Mouse (Mus musculus) hindbrain, embryonic 16.5 days (tissue): ENCODE measurements around the gene Tmem14c. TPM values are rescaled to one million over a fixed set of nuclear protein-coding genes. Genes with fewer than 3 reads are reported as not detected.

Experiments used
- ATAC-seq: fragments of 200-750 bp; cut with Nextera tagmentation; 2 replicates; pipeline ENCODE4 v1.8.0; 2017; ENCODE audit warnings: moderate TSS enrichment, moderate library complexity
- H3K27ac ChIP-seq: fragments of 300-500 bp; sonication (generic); 2 replicates; pipeline ENCODE4 v1.5.1; 2014; ENCODE audit warnings: low read depth, mild to moderate bottlenecking, control low read depth, low read length, moderate library complexity
- H3K27me3 ChIP-seq: fragments of 300-500 bp; sonication (generic); replicated peaks from 2 replicates; pipeline ENCODE4 v1.6.1; 2014; ENCODE audit warnings: low read length; ENCODE audit not compliant: control insufficient read depth, insufficient read depth
- H3K36me3 ChIP-seq: fragments of 300-500 bp; sonication (generic); 2 replicates; pipeline ENCODE4 v1.6.1; 2014; ENCODE audit warnings: mild to moderate bottlenecking, low read length, moderate library complexity, mixed read lengths; ENCODE audit not compliant: control insufficient read depth, insufficient read depth
- H3K4me1 ChIP-seq: fragments of 300-500 bp; sonication (generic); 2 replicates; pipeline ENCODE4 v1.6.1; 2014; ENCODE audit warnings: low read depth, low read length; ENCODE audit not compliant: control insufficient read depth, insufficient read depth
- H3K4me2 ChIP-seq: fragments of 300-500 bp; sonication (generic); 2 replicates; pipeline ENCODE4 v1.6.1; 2014; ENCODE audit warnings: mild to moderate bottlenecking, low read length, control low read depth, moderate library complexity
- H3K4me3 ChIP-seq: fragments of 300-500 bp; sonication (generic); 2 replicates; pipeline ENCODE4 v1.5.1; 2014; ENCODE audit warnings: mild to moderate bottlenecking, low read length, control low read depth, moderate library complexity
- H3K9ac ChIP-seq: fragments of 300-500 bp; sonication (generic); 2 replicates; pipeline ENCODE4 v1.6.1; 2014; ENCODE audit warnings: low read depth, mild to moderate bottlenecking, control low read depth, low read length, moderate library complexity
- H3K9me3 ChIP-seq: fragments of 300-500 bp; sonication (generic); 2 replicates; pipeline ENCODE4 v1.6.1; 2014; ENCODE audit warnings: mild to moderate bottlenecking, low read length, moderate library complexity; ENCODE audit not compliant: control insufficient read depth
- WGBS: fragments of 180-500 bp; shearing (Covaris S2); extraction: QIAGEN DNeasy Blood & Tissue Kit; methylation state at CpG from one replicate; pipeline ENCODE4 v1.1.7; 2014; 5-methylcytosine and 5-hydroxymethylcytosine counted together
- polyA plus RNA-seq: library from polyadenylated mRNA; unstranded; fragments of >200 nt; fragmentation: Nextera tagmentation; extraction: Ambion mirVana; gene quantifications from 2 replicates; pipeline ENCODE4 v1.2.1, GENCODE M21; 2015

Gene Tmem14c
- polyA plus RNA-seq, 1 experiment from 2014 or later: 139 TPM

- no peak overlapping the region for H3K27ac ChIP-seq
- ATAC-seq: no peak
- no peaks in the 10 kb centered on the region for H3K27me3 ChIP-seq
- peaks cover 14% of the 10 kb centered on the region for H3K4me1 ChIP-seq
- no peak overlapping the region for H3K4me2 ChIP-seq
- H3K36me3 ChIP-seq: peaks cover 12% of the 10 kb centered on the region; the same call in 1 of the 2 replicates
- H3K4me3 ChIP-seq: no peak overlapping the region
- 93% methylated on average over 13 of the region's 13 CpGs for WGBS
- H3K9ac ChIP-seq: no peak overlapping the region
- no peaks in the 10 kb centered on the region for H3K9me3 ChIP-seq
Observed at GRCm38 (mm10) chr13:41018756-41019591, 2.9 kb downstream of the Tmem14c start.

DNA sequence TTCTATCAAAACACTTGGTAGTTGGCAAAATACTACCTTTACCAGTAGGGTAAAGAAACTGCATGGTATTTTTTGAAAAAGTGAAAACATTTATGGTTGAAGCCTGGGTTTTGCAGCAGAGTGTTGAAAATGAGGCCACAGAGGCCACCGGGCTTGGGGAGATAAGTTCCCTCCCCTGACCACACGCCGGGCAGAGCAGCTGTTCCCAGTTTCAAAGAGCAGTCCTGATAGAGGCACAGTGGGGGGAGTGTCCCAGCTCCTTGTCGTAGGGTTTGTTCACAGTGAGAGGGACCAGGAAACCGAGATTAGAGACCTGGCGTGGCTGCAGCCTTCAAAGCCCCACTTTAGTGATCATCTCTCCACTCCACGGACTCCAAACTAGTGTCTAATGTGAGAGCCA, 4.4 kb downstream of the Tmem14c start:
- Histone ChIP-seq H3K9me3 (no peaks in the 10 kb centered on the region), H3K27ac (no peak overlapping the region), H3K27me3 (no peaks in the 10 kb centered on the region), H3K4me3 (no peak overlapping the region), H3K4me1 (peaks cover 13% of the 10 kb centered on the region), H3K4me2 (no peak overlapping the region), H3K9ac (no peak overlapping the region), H3K36me3 (peaks cover 12% of the 10 kb centered on the region; the same call in 1 of the 2 replicates)
- no peak for ATAC-seq
- WGBS: 73% methylated on average over 7 of the region's 7 CpGs

- ATAC-seq: no peak
- peaks cover 12% of the 10 kb centered on the region; the same call in 1 of the 2 replicates for H3K36me3 ChIP-seq
Observed at GRCm38 (mm10) chr13:41021607-41022006, 5.5 kb downstream of the Tmem14c start.

DNA sequence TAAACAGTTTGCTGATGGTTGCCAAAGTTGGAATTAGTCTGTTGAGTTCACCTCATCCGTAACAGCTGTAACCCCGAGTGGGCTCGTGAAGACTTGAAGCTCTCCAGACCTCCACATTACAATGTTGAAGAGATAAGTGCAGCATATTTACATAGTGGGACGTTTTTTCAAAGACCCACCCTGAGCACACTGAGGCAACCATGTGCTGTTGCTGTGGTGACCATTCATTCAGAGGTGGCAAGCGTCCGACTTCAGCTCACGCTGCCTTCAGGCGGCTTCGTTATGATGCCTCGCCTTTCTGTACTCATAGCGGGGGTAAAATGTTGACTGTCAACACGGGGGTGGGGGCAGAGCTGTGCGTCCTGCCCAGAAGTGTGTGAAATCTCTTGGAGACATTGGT, 6.0 kb downstream of the Tmem14c start:
- H3K27me3 ChIP-seq: no peaks in the 10 kb centered on the region
- peaks cover 12% of the 10 kb centered on the region; the same call in 1 of the 2 replicates for H3K36me3 ChIP-seq
- H3K9me3 ChIP-seq: no peaks in the 10 kb centered on the region
- no peak for ATAC-seq
- H3K27ac ChIP-seq: no peak overlapping the region
- H3K4me3 ChIP-seq: no peak overlapping the region
- H3K9ac ChIP-seq: no peak overlapping the region
- no peak overlapping the region for H3K4me2 ChIP-seq
- WGBS: 82% methylated on average over 13 of the region's 13 CpGs
- H3K4me1 ChIP-seq: peaks cover 6% of the 10 kb centered on the region

More at GRCm38 (mm10) chr13:41021607-41022006, 5.5 kb downstream of the Tmem14c start:
- Histone ChIP-seq H3K27me3 (no peaks in the 10 kb centered on the region), H3K4me2 (no peak overlapping the region), H3K4me1 (peaks cover 10% of the 10 kb centered on the region), H3K9me3 (no peaks in the 10 kb centered on the region), H3K9ac (no peak overlapping the region), H3K27ac (no peak overlapping the region), H3K4me3 (no peak overlapping the region)
- WGBS: 90% methylated on average over 6 of the region's 6 CpGs

DNA sequence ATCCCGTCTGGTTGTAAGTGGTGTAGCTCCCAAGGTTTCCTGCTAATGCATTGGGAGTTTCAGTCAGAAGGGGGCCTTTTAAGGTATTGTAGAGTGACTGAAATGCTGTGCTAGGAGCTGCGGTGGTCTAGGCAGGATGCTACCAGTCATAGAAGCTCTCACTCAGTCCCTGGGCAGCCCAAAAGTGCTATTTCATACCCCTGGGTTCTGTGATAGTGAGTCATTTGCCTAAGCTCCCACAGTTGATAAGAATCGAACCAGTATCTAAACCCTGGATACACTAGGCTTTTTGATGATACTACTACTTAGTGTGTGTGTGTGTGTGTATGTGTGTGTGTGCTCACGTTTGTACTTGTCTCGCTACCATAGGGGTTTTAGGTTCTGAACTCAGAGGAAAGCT, 14.0 kb downstream of the Tmem14c start:
- Histone ChIP-seq H3K36me3 (no peaks in the 10 kb centered on the region), H3K27ac (no peak overlapping the region), H3K4me1 (no peaks in the 10 kb centered on the region), H3K27me3 (no peaks in the 10 kb centered on the region), H3K9me3 (no peaks in the 10 kb centered on the region), H3K4me3 (no peak overlapping the region), H3K9ac (no peak overlapping the region), H3K4me2 (no peak overlapping the region)
- 87% methylated on average over 5 of the region's 5 CpGs for WGBS
- no peak for ATAC-seq

DNA sequence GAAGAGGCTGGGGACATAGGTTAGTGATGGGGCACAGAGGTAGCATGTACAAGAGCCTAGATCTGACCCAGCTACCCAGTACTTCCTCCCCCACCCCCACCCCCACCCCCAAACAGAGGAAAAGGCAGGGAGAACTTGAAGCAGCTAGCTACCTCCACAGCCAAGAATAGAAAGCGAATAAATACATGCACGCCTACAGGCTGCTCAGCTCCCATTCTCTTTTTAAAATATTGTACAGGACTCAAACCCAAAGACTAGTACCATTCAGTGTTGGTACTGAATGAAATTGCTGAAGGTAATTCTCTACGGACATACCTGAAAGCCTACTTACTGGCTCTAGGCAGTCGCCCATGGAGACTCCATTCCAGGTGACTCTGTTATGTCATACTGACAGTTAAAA, 26.4 kb downstream of the Tmem14c start:
- H3K9ac ChIP-seq: no peak overlapping the region
- 94% methylated on average over 4 of the region's 4 CpGs for WGBS
- no peaks in the 10 kb centered on the region for H3K36me3 ChIP-seq
- H3K4me3 ChIP-seq: no peak overlapping the region
- no peak overlapping the region for H3K4me2 ChIP-seq
- H3K27ac ChIP-seq: no peak overlapping the region
- H3K4me1 ChIP-seq: no peaks in the 10 kb centered on the region
- no peaks in the 10 kb centered on the region for H3K9me3 ChIP-seq
- no peak for ATAC-seq
- no peaks in the 10 kb centered on the region for H3K27me3 ChIP-seq

- no peaks in the 10 kb centered on the region for H3K36me3 ChIP-seq
- no peak overlapping the region for H3K9ac ChIP-seq
- H3K4me2 ChIP-seq: no peak overlapping the region
- ATAC-seq: no peak
- no peaks in the 10 kb centered on the region for H3K27me3 ChIP-seq
- no peaks in the 10 kb centered on the region for H3K9me3 ChIP-seq
- no peaks in the 10 kb centered on the region for H3K4me1 ChIP-seq
- 94% methylated on average over 8 of the region's 8 CpGs for WGBS
- no peak overlapping the region for H3K4me3 ChIP-seq
- no peak overlapping the region for H3K27ac ChIP-seq
Observed at GRCm38 (mm10) chr13:41045901-41046300, 29.8 kb downstream of the Tmem14c start.

- Histone ChIP-seq H3K4me1 (no peaks in the 10 kb centered on the region), H3K4me3 (no peak overlapping the region), H3K36me3 (no peaks in the 10 kb centered on the region), H3K9ac (no peak overlapping the region), H3K27me3 (no peaks in the 10 kb centered on the region), H3K4me2 (no peak overlapping the region), H3K9me3 (no peaks in the 10 kb centered on the region), H3K27ac (no peak overlapping the region)
- no peak for ATAC-seq
- WGBS: 88% methylated on average over 6 of the region's 6 CpGs
Observed at GRCm38 (mm10) chr13:41047280-41047679, 31.2 kb downstream of the Tmem14c start.

DNA sequence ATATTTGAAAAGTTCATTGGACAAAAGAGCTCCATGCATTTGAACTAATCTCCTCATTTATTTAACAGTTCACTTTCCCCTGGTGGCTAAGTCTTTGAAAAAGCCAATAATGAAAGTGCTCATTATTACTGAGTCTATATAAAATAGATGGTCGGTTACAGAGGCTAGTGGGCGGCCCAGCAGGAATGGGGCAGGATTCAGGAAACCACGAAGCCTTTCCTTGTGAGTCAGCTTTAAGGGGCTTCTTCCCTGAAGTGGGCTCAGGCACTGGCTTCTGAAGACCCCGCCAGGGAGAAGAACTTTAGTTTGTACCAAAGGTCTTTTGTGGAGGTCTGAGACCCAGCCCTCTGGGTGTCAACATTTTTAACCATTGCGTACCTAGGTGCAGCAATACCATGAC, 35.9 kb downstream of the Tmem14c start:
- H3K36me3 ChIP-seq: no peaks in the 10 kb centered on the region
- H3K4me1 ChIP-seq: no peaks in the 10 kb centered on the region
- WGBS: 75% methylated on average over 5 of the region's 5 CpGs
- H3K27ac ChIP-seq: no peak overlapping the region
- H3K27me3 ChIP-seq: no peaks in the 10 kb centered on the region
- no peaks in the 10 kb centered on the region for H3K9me3 ChIP-seq
- ATAC-seq: no peak
- H3K4me3 ChIP-seq: no peak overlapping the region
- H3K4me2 ChIP-seq: no peak overlapping the region
- H3K9ac ChIP-seq: no peak overlapping the region
